Mouse (Mus musculus): Measurements from ENCODE around the gene Olfr68. TPM values are rescaled to one million over a fixed set of nuclear protein-coding genes. Genes with fewer than 3 reads are reported as not detected.

The Olfr68 gene
- polyA plus RNA-seq, 1 experiment from 2014 or later: not detected

Other genes starting within 250 kb of the Olfr68 start
- not detected in 3 replicates for gene Olfr612, start 237.0 kb downstream of the Olfr68 start, polyA plus RNA-seq (2018)
- gene Olfr613, start 231.6 kb downstream of the Olfr68 start, polyA plus RNA-seq (2018): not detected in 3 replicates
- gene Olfr615, start 223.6 kb downstream of the Olfr68 start, polyA plus RNA-seq (2018): not detected in 3 replicates
- gene Olfr616, start 210.6 kb downstream of the Olfr68 start, polyA plus RNA-seq (2018): not detected in 3 replicates
- not detected in 3 replicates for gene Olfr617, start 206.6 kb downstream of the Olfr68 start, polyA plus RNA-seq (2018)
- not detected in 3 replicates for gene Olfr618, start 189.6 kb downstream of the Olfr68 start, polyA plus RNA-seq (2018)
- not detected in 3 replicates for gene Olfr619, start 179.1 kb downstream of the Olfr68 start, polyA plus RNA-seq (2018)
- not detected in 3 replicates for gene Olfr620, start 167.2 kb downstream of the Olfr68 start, polyA plus RNA-seq (2018)
- not detected in 3 replicates for gene Olfr622, start 137.0 kb downstream of the Olfr68 start, polyA plus RNA-seq (2018)
- not detected in 3 replicates for gene Olfr623, start 116.0 kb downstream of the Olfr68 start, polyA plus RNA-seq (2018)
- gene Olfr624, start 108.5 kb downstream of the Olfr68 start, polyA plus RNA-seq (2018): 0.09 to 0.15 TPM (median 0.09 TPM) in 3 replicates
- not detected in 3 replicates for gene Olfr625-ps1, start 97.0 kb downstream of the Olfr68 start, polyA plus RNA-seq (2018)
- gene Olfr243, start 65.0 kb downstream of the Olfr68 start, polyA plus RNA-seq (2018): not detected in 3 replicates
- gene Olfr628, start 49.3 kb downstream of the Olfr68 start, polyA plus RNA-seq (2018): not detected in 3 replicates
- gene Olfr629, start 34.8 kb downstream of the Olfr68 start, polyA plus RNA-seq (2018): not detected in 3 replicates
- not detected in 3 replicates for gene Olfr630, start 22.4 kb downstream of the Olfr68 start, polyA plus RNA-seq (2018)
- gene Olfr69, start 8.1 kb downstream of the Olfr68 start, polyA plus RNA-seq (2018): not detected in 3 replicates
- not detected in 3 replicates for gene Olfr67, start 12.1 kb upstream of the Olfr68 start, polyA plus RNA-seq (2018)
- gene Hbb-bt, start 34.3 kb upstream of the Olfr68 start, polyA plus RNA-seq (2018): not detected in 3 replicates
- not detected in 3 replicates for gene Hbb-bs, start 48.4 kb upstream of the Olfr68 start, polyA plus RNA-seq (2018)
- not detected in 3 replicates for gene Hbb-bh2, start 60.8 kb upstream of the Olfr68 start, polyA plus RNA-seq (2018)
- gene Hbb-bh1, start 63.5 kb upstream of the Olfr68 start, polyA plus RNA-seq (2018): not detected in 3 replicates
- gene Hbb-y, start 73.5 kb upstream of the Olfr68 start, polyA plus RNA-seq (2018): not detected in 3 replicates
- gene Olfr66, start 106.6 kb upstream of the Olfr68 start, polyA plus RNA-seq (2018): not detected in 3 replicates
- not detected in 3 replicates for gene Olfr64, start 114.8 kb upstream of the Olfr68 start, polyA plus RNA-seq (2018)
- not detected in 3 replicates for gene Olfr65, start 123.8 kb upstream of the Olfr68 start, polyA plus RNA-seq (2018)
- gene Olfr631, start 149.1 kb upstream of the Olfr68 start, polyA plus RNA-seq (2018): not detected in 3 replicates
- gene Olfr632, start 154.6 kb upstream of the Olfr68 start, polyA plus RNA-seq (2018): not detected in 3 replicates
- gene Olfr633, start 164.7 kb upstream of the Olfr68 start, polyA plus RNA-seq (2018): not detected in 3 replicates
- gene Olfr635, start 191.5 kb upstream of the Olfr68 start, polyA plus RNA-seq (2018): not detected in 3 replicates
- gene Olfr638, start 219.0 kb upstream of the Olfr68 start, polyA plus RNA-seq (2018): not detected in 3 replicates
- not detected in 3 replicates for gene Olfr639, start 237.6 kb upstream of the Olfr68 start, polyA plus RNA-seq (2018)
- gene Olfr640, start 245.9 kb upstream of the Olfr68 start, polyA plus RNA-seq (2018): not detected in 3 replicates

All from macrophage (primary cell).